Mouse (Mus musculus) layer of hippocampus, postnatal 25 days (tissue): ENCODE results near the gene Trim25. TPM values are rescaled to one million over a fixed set of nuclear protein-coding genes. Genes with fewer than 3 reads are reported as not detected.

Experiments
- DNase-seq, 2 experiments: peaks; one replicate each; pipeline ENCODE4 v3.0.0; 2022; ENCODE audit warnings: mixed read lengths in 2 of 2, low spot score in 1 of 2; ENCODE audit errors: extremely low spot score in 1 of 2
- total RNA-seq, 2 experiments: library from RNA; stranded (reverse); gene quantifications; 2 replicates each; pipeline ENCODE4 v1.2.3; 2021

Trim25 gene
- total RNA-seq, 2 experiments from 2014 or later = 3.5 to 4.1 TPM

- DNase-seq = peak; percentile 68 to 75
These were observed 61.4 kb downstream of the Trim25 start for GRCm38 (mm10) chr11:89060423-89061089.

GRCm38 (mm10) chr11:89061362-89061761 is 62.2 kb downstream of the Trim25 start:
- DNase-seq = no peak

- DNase-seq = no peak
These were observed 65.1 kb downstream of the Trim25 start for GRCm38 (mm10) chr11:89064312-89064711.

GRCm38 (mm10) chr11:89065297-89065696 is 66.1 kb downstream of the Trim25 start:
- no peak for DNase-seq

GRCm38 (mm10) chr11:89066126-89066525 is 67.0 kb downstream of the Trim25 start:
- DNase-seq = no peak

- DNase-seq = no peak
These were observed 67.6 kb downstream of the Trim25 start, which contains the start of gene Dgke for GRCm38 (mm10) chr11:89066750-89067149. Gene Dgke, minus strand, starts transcription at chr11:89066850.

- no peak for DNase-seq
These were observed 68.2 kb downstream of the Trim25 start for GRCm38 (mm10) chr11:89067301-89067822.

GRCm38 (mm10) chr11:89067871-89068490 is 68.8 kb downstream of the Trim25 start:
- no peak for DNase-seq

- no peak for DNase-seq
These were observed 69.5 kb downstream of the Trim25 start for GRCm38 (mm10) chr11:89068649-89069048.

- peak; percentile 33 to 72 for DNase-seq
These were observed 70.1 kb downstream of the Trim25 start for GRCm38 (mm10) chr11:89069303-89069702.

Other genes starting within 250 kb of the Trim25 start
- gene Akap1, start 134.8 kb upstream of the Trim25 start, total RNA-seq = 10 to 100 TPM; 39.8 to 42.6 TPM
- gene Scpep1, start 43.9 kb upstream of the Trim25 start, total RNA-seq = 10 to 100 TPM; 13.7 to 15.7 TPM
- gene Elobl, start 32.4 kb upstream of the Trim25 start, total RNA-seq = not detected
- gene Coil, start 29.1 kb upstream of the Trim25 start, total RNA-seq = 10 to 100 TPM; 19.5 to 20.0 TPM
- 10 to 100 TPM; 41.6 to 42.8 TPM for gene Dgke, start 67.5 kb downstream of the Trim25 start, total RNA-seq
- not detected for gene Gm525, start 74.5 kb downstream of the Trim25 start, total RNA-seq